Mouse (Mus musculus): ENCODE results near the gene Tnrc6c.

GRCm38 (mm10) chr11:117806781-117807180 lies 152.7 kb downstream of the Tnrc6c start:
- TF ChIP-seq EP300 (optimal IDR thresholded peaks at IDR 0.05) (no peak), CTCF (IDR thresholded peaks at IDR 0.05; ENCODE audit: low read depth) (no peak)
